Mouse (Mus musculus) heart, embryonic 15.5 days (tissue): ENCODE results near the gene P4ha2. TPM values are rescaled to one million over a fixed set of nuclear protein-coding genes. Genes with fewer than 3 reads are reported as not detected.
A peak's percentile ranks its signal among the peaks of the same experiment; 100 is the strongest.

Source experiments
- ATAC-seq: fragments of 200-750 bp; cut with Nextera tagmentation; replicated peaks from 2 replicates; pipeline ENCODE4 v1.8.0; 2017; ENCODE audit warnings: low read depth, moderate TSS enrichment; ENCODE audit not compliant: insufficient number of reproducible peaks, insufficient read depth, low FRiP score
- H3K27ac ChIP-seq: fragments of 300-500 bp; sonication (generic); 2 replicates; pipeline ENCODE4 v1.5.1; 2015; ENCODE audit warnings: mild to moderate bottlenecking, inconsistent platforms
- H3K27me3 ChIP-seq: fragments of 300-500 bp; sonication (generic); 2 replicates; pipeline ENCODE4 v1.6.1; 2015; ENCODE audit warnings: inconsistent platforms
- H3K36me3 ChIP-seq: fragments of 300-500 bp; sonication (generic); 2 replicates; pipeline ENCODE4 v1.6.1; 2015; ENCODE audit warnings: mild to moderate bottlenecking, inconsistent platforms
- H3K4me1 ChIP-seq: fragments of 300-500 bp; sonication (generic); replicated peaks from 2 replicates; pipeline ENCODE4 v1.6.1; 2015; ENCODE audit warnings: inconsistent platforms
- H3K4me2 ChIP-seq: fragments of 300-500 bp; sonication (generic); 2 replicates; pipeline ENCODE4 v1.6.1; 2015; ENCODE audit warnings: inconsistent platforms, mild to moderate bottlenecking, moderate library complexity
- H3K4me3 ChIP-seq: fragments of 300-500 bp; sonication (generic); 2 replicates; pipeline ENCODE4 v1.5.1; 2015; ENCODE audit warnings: mild to moderate bottlenecking, inconsistent platforms
- H3K9ac ChIP-seq: fragments of 300-500 bp; sonication (generic); 2 replicates; pipeline ENCODE4 v1.6.1; 2015; ENCODE audit warnings: mild to moderate bottlenecking, inconsistent platforms
- H3K9me3 ChIP-seq: fragments of 300-500 bp; sonication (generic); replicated peaks from 2 replicates; pipeline ENCODE4 v1.6.1; 2016; ENCODE audit warnings: inconsistent platforms
- WGBS: fragments of 180-500 bp; shearing (Covaris S2); methylation state at CpG from one replicate; pipeline ENCODE4 v1.1.7; 2015; ENCODE audit warnings: mixed read lengths; 5-methylcytosine and 5-hydroxymethylcytosine counted together
- polyA plus RNA-seq: library from polyadenylated mRNA; unstranded; fragments of >200 nt; fragmentation: Nextera tagmentation; extraction: Ambion mirVana; gene quantifications from 2 replicates; pipeline ENCODE4 v1.2.1, GENCODE M21; 2015

The P4ha2 gene
- polyA plus RNA-seq, 1 experiment from 2014 or later = 46.0 TPM

GRCm38 (mm10) chr11:54060316-54060715 is 39.6 kb upstream of the P4ha2 start:
- Histone ChIP-seq H3K27ac (no peak overlapping the region), H3K9me3 (no peaks in the 10 kb centered on the region), H3K4me3 (no peak overlapping the region), H3K4me1 (peaks cover 61% of the 10 kb centered on the region), H3K9ac (no peak overlapping the region), H3K27me3 (0 out of 2 replicates have a peak, but pooled peaks cover 24% of the 10 kb centered on the region), H3K4me2 (no peak overlapping the region), H3K36me3 (no peaks in the 10 kb centered on the region)
- 53% methylated on average over 9 of the region's 9 CpGs for WGBS
- 0 out of 2 replicates have a peak, but pooled peaks have one; percentile 11 for ATAC-seq

- Histone ChIP-seq H3K27ac (peak overlapping the region; percentile 58), H3K4me1 (peaks cover 79% of the 10 kb centered on the region), H3K4me3 (no peak overlapping the region), H3K36me3 (no peaks in the 10 kb centered on the region), H3K9ac (no peak overlapping the region), H3K9me3 (no peaks in the 10 kb centered on the region), H3K27me3 (peaks cover 36% of the 10 kb centered on the region), H3K4me2 (no peak overlapping the region)
- 60% methylated on average over 12 of the region's 12 CpGs for WGBS
- no peak for ATAC-seq
These were observed 37.7 kb upstream of the P4ha2 start for GRCm38 (mm10) chr11:54062086-54062752.

DNA sequence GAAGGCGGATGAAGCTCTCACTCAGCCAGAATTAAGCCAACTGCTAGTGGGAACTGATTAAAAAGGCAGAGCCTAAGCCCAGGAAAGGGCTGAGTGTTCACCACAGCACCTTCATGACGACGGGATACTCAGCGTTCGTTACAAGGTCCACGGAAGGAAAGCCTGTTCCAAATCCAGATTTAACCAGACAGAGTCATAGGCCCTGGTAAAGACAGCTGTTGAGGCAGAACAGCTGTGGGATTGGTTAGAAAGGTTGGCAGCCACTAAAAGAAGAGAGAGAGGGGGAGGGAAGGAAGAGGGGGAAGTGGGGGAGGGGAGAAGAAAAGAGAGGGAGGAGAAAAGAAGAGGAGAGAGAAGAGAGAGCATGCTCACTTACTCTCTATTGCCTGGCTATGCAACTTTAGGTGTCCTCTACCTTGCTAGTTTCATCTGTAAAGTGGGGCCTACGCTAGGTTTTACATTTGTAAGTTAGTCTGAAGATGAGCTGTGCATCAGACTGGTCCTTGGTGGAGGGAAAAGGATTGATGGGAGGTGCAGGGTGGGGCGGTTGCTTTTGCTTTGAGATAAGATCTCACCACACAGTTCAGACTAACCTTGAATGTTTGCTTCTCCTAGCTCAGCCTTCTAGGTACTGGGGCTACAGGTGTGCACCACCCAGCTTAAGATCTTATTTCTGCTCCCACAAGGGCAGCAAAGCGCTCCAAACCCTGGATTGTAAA is 37.0 kb upstream of the P4ha2 start:
- Histone ChIP-seq H3K9ac (no peak overlapping the region), H3K27ac (peak overlapping the region; percentile 58), H3K4me3 (no peak overlapping the region), H3K9me3 (no peaks in the 10 kb centered on the region), H3K4me1 (peaks cover 86% of the 10 kb centered on the region), H3K36me3 (no peaks in the 10 kb centered on the region), H3K4me2 (no peak overlapping the region), H3K27me3 (peaks cover 43% of the 10 kb centered on the region)
- WGBS = 66% methylated on average over 9 of the region's 9 CpGs
- ATAC-seq = no peak

DNA sequence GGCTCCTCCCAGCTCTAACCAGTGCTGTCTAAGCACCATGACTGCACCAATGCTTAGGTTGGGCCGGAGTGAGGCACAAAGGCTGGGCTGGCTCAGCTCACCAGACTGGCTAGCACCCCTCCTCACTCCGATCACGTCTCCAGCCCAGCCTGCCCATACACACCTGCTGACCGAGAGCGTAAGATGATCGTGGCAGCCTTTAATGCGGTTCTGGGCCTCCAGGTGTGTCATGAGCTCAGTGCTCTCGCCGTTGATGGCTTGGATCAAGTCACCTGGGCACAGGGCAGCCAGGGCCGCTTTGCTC is 36.5 kb upstream of the P4ha2 start:
- Histone ChIP-seq H3K27me3 (peaks cover 47% of the 10 kb centered on the region), H3K36me3 (no peaks in the 10 kb centered on the region), H3K9ac (no peak overlapping the region), H3K4me1 (peaks cover 86% of the 10 kb centered on the region), H3K4me3 (no peak overlapping the region), H3K4me2 (no peak overlapping the region), H3K27ac (no peak overlapping the region), H3K9me3 (no peaks in the 10 kb centered on the region)
- ATAC-seq = no peak
- WGBS = 87% methylated on average over 10 of the region's 10 CpGs

DNA sequence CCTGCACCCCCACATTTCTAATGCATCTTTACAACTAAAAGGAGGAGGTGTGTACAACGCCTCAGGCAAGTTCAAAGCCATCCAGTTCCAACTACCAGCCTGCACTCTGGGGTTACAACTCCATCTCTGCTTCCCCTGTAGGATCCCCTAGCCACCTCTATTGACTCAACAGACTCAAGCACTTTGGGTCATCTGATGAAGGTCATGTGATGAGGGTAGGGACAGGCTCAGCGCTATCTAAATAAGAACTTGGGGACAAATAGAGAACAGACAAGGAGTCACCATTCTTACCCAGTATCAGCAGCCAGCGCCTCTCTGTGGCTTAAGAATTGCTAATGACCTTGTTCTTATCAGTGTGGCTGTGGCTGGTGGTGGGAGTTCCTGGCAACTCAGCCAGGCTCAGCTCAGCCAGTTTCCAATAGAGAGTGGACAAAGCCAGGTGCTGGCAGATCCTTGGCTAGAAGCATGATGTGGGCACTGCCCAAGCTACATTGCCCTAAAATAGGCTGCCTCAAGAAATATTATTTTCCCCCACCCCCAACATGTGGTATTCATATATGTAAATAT is 35.4 kb upstream of the P4ha2 start:
- Histone ChIP-seq H3K4me2 (no peak overlapping the region), H3K36me3 (no peaks in the 10 kb centered on the region), H3K4me3 (no peak overlapping the region), H3K9me3 (no peaks in the 10 kb centered on the region), H3K27me3 (peaks cover 51% of the 10 kb centered on the region), H3K9ac (no peak overlapping the region), H3K4me1 (peaks cover 83% of the 10 kb centered on the region), H3K27ac (peak overlapping the region; percentile 23; the same call in 1 of the 2 replicates)
- no peak for ATAC-seq
- 48% methylated on average over 3 of the region's 3 CpGs for WGBS

- Histone ChIP-seq H3K36me3 (no peaks in the 10 kb centered on the region), H3K4me3 (no peak overlapping the region), H3K4me2 (no peak overlapping the region), H3K9me3 (no peaks in the 10 kb centered on the region), H3K4me1 (peaks cover 75% of the 10 kb centered on the region), H3K9ac (no peak overlapping the region), H3K27ac (no peak overlapping the region), H3K27me3 (peaks cover 54% of the 10 kb centered on the region)
- ATAC-seq = no peak
- 73% methylated on average over 12 of the region's 12 CpGs for WGBS
These were observed 34.6 kb upstream of the P4ha2 start for GRCm38 (mm10) chr11:54065106-54065914.

GRCm38 (mm10) chr11:54065915-54066178 is 34.0 kb upstream of the P4ha2 start:
- no peak overlapping the region for H3K4me3 ChIP-seq
- H3K9ac ChIP-seq = no peak overlapping the region
- no peak for ATAC-seq
- H3K9me3 ChIP-seq = no peaks in the 10 kb centered on the region
- H3K27me3 ChIP-seq = peaks cover 59% of the 10 kb centered on the region
- H3K4me2 ChIP-seq = no peak overlapping the region
- H3K27ac ChIP-seq = no peak overlapping the region
- 75% methylated on average over 4 of the region's 4 CpGs for WGBS
- no peaks in the 10 kb centered on the region for H3K36me3 ChIP-seq
- peaks cover 70% of the 10 kb centered on the region for H3K4me1 ChIP-seq

DNA sequence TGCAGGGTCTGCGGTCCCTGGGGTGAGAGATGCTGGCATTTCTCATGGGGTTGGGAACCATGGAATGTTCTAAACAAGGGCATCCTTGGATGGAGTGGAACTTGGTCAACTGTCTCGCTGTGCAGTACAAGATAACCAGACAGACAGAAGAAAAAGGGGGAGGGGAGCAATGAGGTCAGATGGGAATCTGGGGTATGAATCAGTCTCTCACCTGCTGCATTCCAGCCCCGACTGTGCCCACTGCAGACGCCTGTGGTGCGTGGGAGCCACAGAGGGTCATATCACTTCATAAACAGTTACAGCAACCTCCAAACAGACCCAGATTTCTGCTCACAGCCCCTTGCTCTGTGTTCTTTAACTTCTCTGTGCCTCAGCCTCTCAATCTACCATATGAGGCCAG is 33.5 kb upstream of the P4ha2 start:
- peaks cover 69% of the 10 kb centered on the region for H3K4me1 ChIP-seq
- ATAC-seq = no peak
- no peaks in the 10 kb centered on the region for H3K9me3 ChIP-seq
- WGBS = 68% methylated on average over 5 of the region's 5 CpGs
- peak overlapping the region; percentile 83; the same call in 1 of the 2 replicates for H3K4me2 ChIP-seq
- H3K27ac ChIP-seq = no peak overlapping the region
- no peak overlapping the region for H3K9ac ChIP-seq
- no peak overlapping the region for H3K4me3 ChIP-seq
- no peaks in the 10 kb centered on the region for H3K36me3 ChIP-seq
- H3K27me3 ChIP-seq = peaks cover 61% of the 10 kb centered on the region

GRCm38 (mm10) chr11:54067318-54067995 is 32.4 kb upstream of the P4ha2 start:
- H3K36me3 ChIP-seq = no peaks in the 10 kb centered on the region
- ATAC-seq = no peak
- H3K27me3 ChIP-seq = peaks cover 61% of the 10 kb centered on the region
- no peaks in the 10 kb centered on the region for H3K9me3 ChIP-seq
- 37% methylated on average over 12 of the region's 12 CpGs for WGBS
- H3K27ac ChIP-seq = no peak overlapping the region
- H3K4me2 ChIP-seq = peak overlapping the region; percentile 83
- H3K4me3 ChIP-seq = peak overlapping the region; percentile 54; the same call in 1 of the 2 replicates
- H3K9ac ChIP-seq = 0 out of 2 replicates have a peak overlapping the region, but pooled peaks have one; percentile 0
- H3K4me1 ChIP-seq = peaks cover 70% of the 10 kb centered on the region

- no peak for ATAC-seq
- peaks cover 70% of the 10 kb centered on the region for H3K4me1 ChIP-seq
- WGBS = 35% methylated on average over 4 of the region's 4 CpGs
These were observed 31.8 kb upstream of the P4ha2 start for GRCm38 (mm10) chr11:54067996-54068519.

More at GRCm38 (mm10) chr11:54067996-54068519, 31.8 kb upstream of the P4ha2 start:
- Histone ChIP-seq H3K9me3 (no peaks in the 10 kb centered on the region), H3K9ac (peak overlapping the region; percentile 53; the same call in 1 of the 2 replicates), H3K4me2 (peak overlapping the region; percentile 83), H3K27ac (no peak overlapping the region), H3K27me3 (peaks cover 61% of the 10 kb centered on the region), H3K36me3 (no peaks in the 10 kb centered on the region), H3K4me3 (peak overlapping the region; percentile 54)
